9 mouse cellular contexts compared by ENCODE assay signal in the genomic region with DNA sequence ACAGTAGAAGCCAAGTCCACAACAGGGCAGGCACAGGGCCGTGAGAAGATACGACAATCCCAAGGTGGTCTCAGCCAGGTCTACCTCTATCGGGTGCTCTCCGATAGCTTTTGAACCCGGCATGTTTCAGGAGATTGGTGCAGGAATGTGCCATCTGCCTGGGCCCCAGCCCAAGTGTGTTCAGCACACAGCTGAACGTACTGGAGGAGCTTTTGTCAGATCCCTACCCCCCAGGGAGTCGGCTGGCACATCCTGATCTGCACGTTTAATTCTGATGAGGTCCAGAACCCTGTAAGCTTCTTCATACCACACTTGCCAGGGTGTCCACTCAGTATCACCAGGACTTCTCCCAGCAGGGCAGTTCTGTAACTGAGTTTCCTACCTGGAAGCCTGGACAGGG.
DNase-seq lines count a peak whose midpoint lies in the region; ATAC-seq and TF ChIP-seq lines count a peak whose summit lies in the region.
"Had no signal": no experiment of that assay in that cellular context is flagged by ENCODE, and none has a peak within 500 bp of the region (broad histone marks: within the 10 kb centered on the region; RNA-seq: fewer than 3 reads in every experiment).

No protein-coding gene starts in this region.

- H3K4me1 ChIP-seq in lung, embryonic 14.5 days (ENCODE audit: insufficient read depth), result peaks cover 12% of the 10 kb centered on the region
- H3K4me1 ChIP-seq in embryonic facial prominence, embryonic 10.5 days, result peaks cover 28% of the 10 kb centered on the region
- H3K4me1 ChIP-seq in stomach, embryonic 15.5 days, result peaks cover 12% of the 10 kb centered on the region

- 22% methylated on average over 8 of the region's 8 CpGs for WGBS in lung, embryonic 14.5 days
- WGBS in embryonic facial prominence, embryonic 10.5 days, result 44% methylated on average over 8 of the region's 8 CpGs
- 27% methylated on average over 8 of the region's 8 CpGs for WGBS in stomach, embryonic 15.5 days

- no peaks in the 10 kb centered on the region for H3K9me3 ChIP-seq in lung, embryonic 14.5 days (ENCODE audit: low read depth, low read length)
- no peaks in the 10 kb centered on the region for H3K9me3 ChIP-seq in embryonic facial prominence, embryonic 10.5 days
- H3K9me3 ChIP-seq in stomach, embryonic 15.5 days, result no peaks in the 10 kb centered on the region
- H3K9me3 ChIP-seq: hindbrain, embryonic 15.5 days had no signal

- H3K36me3 ChIP-seq in lung, embryonic 14.5 days (ENCODE audit: insufficient read depth), result no peaks in the 10 kb centered on the region
- peaks cover 2% of the 10 kb centered on the region; the same call in 1 of the 2 replicates for H3K36me3 ChIP-seq in embryonic facial prominence, embryonic 10.5 days (replicated peaks)
- no peaks in the 10 kb centered on the region for H3K36me3 ChIP-seq in stomach, embryonic 15.5 days
- H3K36me3 ChIP-seq: hindbrain, embryonic 15.5 days had no signal

- DNase-seq in lung, embryonic 14.5 days, result peak; percentile 27
- DNase-seq in lung, postnatal 4 days, result no peak
- DNase-seq in embryonic facial prominence, embryonic 10.5 days (ENCODE audit: low spot score), result peak; percentile 24
- DNase-seq in kidney, postnatal 10 days, result peak; percentile 25
- no peak for DNase-seq in B cell, adult 2 months
- DNase-seq in ovary, postnatal 36 days (ENCODE audit: low spot score), result no peak

- H3K4me3 ChIP-seq in lung, embryonic 14.5 days (ENCODE audit: low read depth, low read length), result no peak overlapping the region
- H3K4me3 ChIP-seq in embryonic facial prominence, embryonic 10.5 days, result peak overlapping the region; percentile 26
- H3K4me3 ChIP-seq in stomach, embryonic 15.5 days (replicated peaks), result no peak overlapping the region
- H3K4me3 ChIP-seq: hindbrain, embryonic 15.5 days had no signal

- H3K27me3 ChIP-seq in lung, embryonic 14.5 days (ENCODE audit: insufficient read depth, low read length), result no peaks in the 10 kb centered on the region
- H3K27me3 ChIP-seq in embryonic facial prominence, embryonic 10.5 days (replicated peaks; ENCODE audit: low read depth, poor library complexity, severe bottlenecking), result no peaks in the 10 kb centered on the region
- H3K27me3 ChIP-seq in stomach, embryonic 15.5 days (replicated peaks), result no peaks in the 10 kb centered on the region
- H3K27me3 ChIP-seq: hindbrain, embryonic 15.5 days had no signal

- peak overlapping the region; percentile 77 for H3K27ac ChIP-seq in lung, embryonic 14.5 days (ENCODE audit: low read depth)
- peak overlapping the region; percentile 77 for H3K27ac ChIP-seq in embryonic facial prominence, embryonic 10.5 days (replicated peaks)
- H3K27ac ChIP-seq in stomach, embryonic 15.5 days, result peak overlapping the region; percentile 67
- H3K27ac ChIP-seq: hindbrain, embryonic 15.5 days had no signal

- peak overlapping the region; percentile 36; the same call in 1 of the 2 replicates for H3K4me2 ChIP-seq in lung, embryonic 14.5 days
- peak overlapping the region; percentile 21; the same call in 1 of the 2 replicates for H3K4me2 ChIP-seq in stomach, embryonic 15.5 days
- H3K4me2 ChIP-seq: hindbrain, embryonic 15.5 days had no signal

- peak overlapping the region; percentile 23; the same call in 1 of the 2 replicates for H3K9ac ChIP-seq in lung, embryonic 14.5 days
- H3K9ac ChIP-seq in stomach, embryonic 15.5 days, result no peak overlapping the region
- H3K9ac ChIP-seq: hindbrain, embryonic 15.5 days had no signal

- ATAC-seq in lung, embryonic 14.5 days (ENCODE audit: insufficient read depth), result peak; percentile 28; the same call in 1 of the 2 replicates
- 0 out of 2 replicates have a peak, but pooled peaks have one; percentile 2 for ATAC-seq in stomach, embryonic 15.5 days (ENCODE audit: insufficient read depth, low FRiP score, low read depth)
- ATAC-seq in activated CD4-positive, CD25-positive, alpha-beta regulatory T cell, adult 4 months, result no peak

- TF ChIP-seq CTCF in lung, embryonic 14.5 days (IDR thresholded peaks at IDR 0.05; ENCODE audit: low read depth), result no peak

Comparison
In these comparisons a context has a peak if more than half of its experiments do, and no peak if none do; other contexts are left out.
1. DNase-seq: peak in lung, embryonic 14.5 days (single experiment), embryonic facial prominence, embryonic 10.5 days (single experiment) and kidney, postnatal 10 days (single experiment); none in lung, postnatal 4 days (0 of 2), B cell, adult 2 months (0 of 2) and ovary, postnatal 36 days (single experiment).
2. Peak in every context shown above with its lines, with median percentiles within 50 percentile points of each other: H3K27ac ChIP-seq.